Mouse (Mus musculus) liver, adult 2 months (tissue): ENCODE results near the gene Araf.

Experiments
- CTCF ChIP-seq: fragments of 200-500 bp; IDR thresholded peaks from 2 replicates; pipeline ENCODE4 v1.5.1; 2011; ENCODE audit warnings: low read depth, low read length, control low read depth
- POLR2A ChIP-seq: fragments of 200-500 bp; IDR thresholded peaks from 2 replicates; pipeline ENCODE4 v1.6.1; 2011; ENCODE audit warnings: low read length, control low read depth; ENCODE audit not compliant: insufficient read depth; ENCODE audit errors: extremely low read depth

DNA sequence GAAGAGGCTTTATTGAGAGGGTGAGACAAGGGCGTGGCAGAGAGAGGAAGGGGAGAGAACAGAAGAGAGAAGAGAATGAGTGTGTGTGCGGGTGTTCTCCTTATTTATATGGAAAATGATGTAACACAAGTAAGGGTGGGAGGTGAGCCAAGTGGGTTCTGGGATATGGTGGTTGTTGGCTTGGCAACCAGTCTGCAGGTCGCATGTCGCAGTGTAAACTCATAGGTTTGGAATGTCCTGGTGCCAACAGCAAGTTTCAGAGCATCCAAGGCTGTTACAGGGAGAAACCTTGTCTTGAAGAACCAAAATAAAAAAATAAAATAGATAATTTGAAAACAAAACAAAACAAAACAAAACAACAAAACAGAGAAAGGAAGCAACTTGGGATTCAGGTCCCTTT is 36.4 kb upstream of the Araf start:
- no peak for TF ChIP-seq POLR2A
- TF ChIP-seq CTCF = no peak
